Mouse (Mus musculus) embryonic facial prominence, embryonic 13.5 days (tissue): ENCODE measurements around the gene Tfip11. TPM values are rescaled to one million over a fixed set of nuclear protein-coding genes. Genes with fewer than 3 reads are reported as not detected.

Experiments
- ATAC-seq: fragments of 200-750 bp; cut with Nextera tagmentation; 2 replicates; pipeline ENCODE4 v1.8.0; 2017; ENCODE audit warnings: low read depth; ENCODE audit not compliant: insufficient number of reproducible peaks, insufficient read depth, low FRiP score, low TSS enrichment
- H3K27ac ChIP-seq: fragments of 300-500 bp; sonication (generic); 2 replicates; pipeline ENCODE4 v1.5.1; 2015; ENCODE audit warnings: moderate library complexity, mild to moderate bottlenecking, inconsistent platforms
- H3K27me3 ChIP-seq: fragments of 300-500 bp; sonication (generic); 2 replicates; pipeline ENCODE4 v1.6.1; 2015; ENCODE audit warnings: mild to moderate bottlenecking, inconsistent platforms
- H3K36me3 ChIP-seq: fragments of 300-500 bp; sonication (generic); 2 replicates; pipeline ENCODE4 v1.6.1; 2015; ENCODE audit warnings: mild to moderate bottlenecking, inconsistent platforms
- H3K4me1 ChIP-seq: fragments of 300-500 bp; sonication (generic); 2 replicates; pipeline ENCODE4 v1.6.1; 2015; ENCODE audit warnings: inconsistent platforms
- H3K4me2 ChIP-seq: fragments of 300-500 bp; sonication (generic); 2 replicates; pipeline ENCODE4 v1.6.1; 2015; ENCODE audit warnings: moderate library complexity, mild to moderate bottlenecking, inconsistent platforms
- H3K4me3 ChIP-seq: fragments of 300-500 bp; sonication (generic); 2 replicates; pipeline ENCODE4 v1.5.1; 2015; ENCODE audit warnings: mild to moderate bottlenecking, inconsistent platforms
- H3K9ac ChIP-seq: fragments of 300-500 bp; sonication (generic); 2 replicates; pipeline ENCODE4 v1.6.1; 2015; ENCODE audit warnings: mild to moderate bottlenecking, inconsistent platforms
- H3K9me3 ChIP-seq: fragments of 300-500 bp; sonication (generic); 2 replicates; pipeline ENCODE4 v1.6.1; 2016; ENCODE audit warnings: inconsistent platforms
- WGBS: fragments of 180-500 bp; shearing (Covaris S2); methylation state at CpG from one replicate; pipeline ENCODE4 v1.1.7; 2015; ENCODE audit warnings: mixed read lengths; 5-methylcytosine and 5-hydroxymethylcytosine counted together
- polyA plus RNA-seq: library from polyadenylated mRNA; unstranded; fragments of >200 nt; fragmentation: Nextera tagmentation; extraction: Ambion mirVana; gene quantifications from 2 replicates; pipeline ENCODE4 v1.2.1, GENCODE M21; 2015

Tfip11 gene
- polyA plus RNA-seq, 1 experiment from 2014 or later, result 31.8 TPM

- Histone ChIP-seq H3K4me3 (no peak overlapping the region), H3K9ac (peak overlapping the region; percentile 49), H3K27me3 (no peaks in the 10 kb centered on the region), H3K4me2 (no peak overlapping the region), H3K4me1 (peaks cover 38% of the 10 kb centered on the region), H3K9me3 (no peaks in the 10 kb centered on the region), H3K36me3 (peaks cover 59% of the 10 kb centered on the region), H3K27ac (no peak overlapping the region)
- ATAC-seq, result no peak
- 86% methylated on average over 16 of the region's 16 CpGs for WGBS
Observed at GRCm38 (mm10) chr5:112346211-112346965, 20.2 kb downstream of the Tfip11 start.

- no peaks in the 10 kb centered on the region for H3K27me3 ChIP-seq
- WGBS, result 94% methylated on average over 8 of the region's 8 CpGs
- H3K36me3 ChIP-seq, result peaks cover 83% of the 10 kb centered on the region
- H3K4me3 ChIP-seq, result no peak overlapping the region
- H3K4me2 ChIP-seq, result no peak overlapping the region
- peaks cover 18% of the 10 kb centered on the region for H3K4me1 ChIP-seq
- no peak overlapping the region for H3K9ac ChIP-seq
- H3K27ac ChIP-seq, result no peak overlapping the region
- H3K9me3 ChIP-seq, result no peaks in the 10 kb centered on the region
- no peak; the same call in 1 of the 2 replicates for ATAC-seq
Observed at GRCm38 (mm10) chr5:112349169-112349568, 23.0 kb downstream of the Tfip11 start.

- Histone ChIP-seq H3K36me3 (peaks cover 82% of the 10 kb centered on the region), H3K9ac (no peak overlapping the region), H3K4me3 (no peak overlapping the region), H3K4me1 (no peaks in the 10 kb centered on the region), H3K27ac (no peak overlapping the region), H3K27me3 (no peaks in the 10 kb centered on the region), H3K9me3 (no peaks in the 10 kb centered on the region), H3K4me2 (no peak overlapping the region)
- ATAC-seq, result no peak
- WGBS, result 86% methylated on average over 6 of the region's 6 CpGs
Observed at GRCm38 (mm10) chr5:112355493-112355892, 29.3 kb downstream of the Tfip11 start.

GRCm38 (mm10) chr5:112355910-112356309, 29.8 kb downstream of the Tfip11 start, which contains the start of gene Gm6583:
Gene Gm6583 (minus strand): TSS chr5:112356033.
- peak; percentile 49; the same call in 1 of the 2 replicates for ATAC-seq
- no peaks in the 10 kb centered on the region for H3K4me1 ChIP-seq
- H3K4me2 ChIP-seq, result no peak within 1 kb of the TSS
- H3K27ac ChIP-seq, result no peak within 1 kb of the TSS
- WGBS, result 57% methylated on average over 13 of the region's 13 CpGs
- no peak within 1 kb of the TSS for H3K9ac ChIP-seq
- no peaks in the 10 kb centered on the region for H3K9me3 ChIP-seq
- peaks cover 78% of the 10 kb centered on the region for H3K36me3 ChIP-seq
- no peaks in the 10 kb centered on the region for H3K27me3 ChIP-seq
- H3K4me3 ChIP-seq, result no peak within 1 kb of the TSS

GRCm38 (mm10) chr5:112356322-112356721, 30.2 kb downstream of the Tfip11 start:
- Histone ChIP-seq H3K27me3 (no peaks in the 10 kb centered on the region), H3K4me2 (no peak overlapping the region), H3K9me3 (no peaks in the 10 kb centered on the region), H3K4me1 (no peaks in the 10 kb centered on the region), H3K36me3 (peaks cover 75% of the 10 kb centered on the region), H3K4me3 (no peak overlapping the region), H3K9ac (no peak overlapping the region), H3K27ac (no peak overlapping the region)
- WGBS, result 90% methylated on average over 9 of the region's 9 CpGs
- 0 out of 2 replicates have a peak, but pooled peaks have one; percentile 23 for ATAC-seq

- WGBS, result 92% methylated on average over 4 of the region's 4 CpGs
- no peak overlapping the region for H3K4me3 ChIP-seq
- no peak overlapping the region for H3K27ac ChIP-seq
- no peaks in the 10 kb centered on the region for H3K9me3 ChIP-seq
- H3K9ac ChIP-seq, result no peak overlapping the region
- H3K27me3 ChIP-seq, result no peaks in the 10 kb centered on the region
- peaks cover 74% of the 10 kb centered on the region for H3K36me3 ChIP-seq
- no peak overlapping the region for H3K4me2 ChIP-seq
- no peaks in the 10 kb centered on the region for H3K4me1 ChIP-seq
- ATAC-seq, result no peak
Observed at GRCm38 (mm10) chr5:112359520-112359919, 33.4 kb downstream of the Tfip11 start.

- WGBS, result 93% methylated on average over 3 of the region's 3 CpGs
- Histone ChIP-seq H3K9ac (no peak overlapping the region), H3K4me1 (no peaks in the 10 kb centered on the region), H3K27me3 (no peaks in the 10 kb centered on the region), H3K4me3 (no peak overlapping the region), H3K9me3 (no peaks in the 10 kb centered on the region), H3K4me2 (no peak overlapping the region), H3K27ac (no peak overlapping the region), H3K36me3 (peaks cover 74% of the 10 kb centered on the region)
- ATAC-seq, result no peak
Observed at GRCm38 (mm10) chr5:112360077-112360476, 33.9 kb downstream of the Tfip11 start.

GRCm38 (mm10) chr5:112364184-112364797, 38.1 kb downstream of the Tfip11 start:
- 57% methylated on average over 10 of the region's 10 CpGs for WGBS
- ATAC-seq, result no peak
- Histone ChIP-seq H3K4me2 (no peak overlapping the region), H3K9ac (no peak overlapping the region), H3K4me3 (no peak overlapping the region), H3K27me3 (no peaks in the 10 kb centered on the region), H3K4me1 (no peaks in the 10 kb centered on the region), H3K27ac (no peak overlapping the region), H3K9me3 (no peaks in the 10 kb centered on the region), H3K36me3 (peaks cover 71% of the 10 kb centered on the region)

- 90% methylated on average over 6 of the region's 6 CpGs for WGBS
- no peaks in the 10 kb centered on the region for H3K27me3 ChIP-seq
- H3K36me3 ChIP-seq, result peaks cover 92% of the 10 kb centered on the region
- no peaks in the 10 kb centered on the region for H3K9me3 ChIP-seq
- no peak overlapping the region for H3K4me2 ChIP-seq
- H3K9ac ChIP-seq, result no peak overlapping the region
- H3K4me3 ChIP-seq, result no peak overlapping the region
- no peak for ATAC-seq
- H3K27ac ChIP-seq, result no peak overlapping the region
- no peaks in the 10 kb centered on the region for H3K4me1 ChIP-seq
Observed at GRCm38 (mm10) chr5:112366879-112367278, 40.7 kb downstream of the Tfip11 start.

- Histone ChIP-seq H3K9ac (no peak overlapping the region), H3K4me2 (no peak overlapping the region), H3K9me3 (no peaks in the 10 kb centered on the region), H3K36me3 (peaks cover 92% of the 10 kb centered on the region), H3K27ac (no peak overlapping the region), H3K4me1 (no peaks in the 10 kb centered on the region), H3K4me3 (no peak overlapping the region), H3K27me3 (no peaks in the 10 kb centered on the region)
- no peak for ATAC-seq
- 86% methylated on average over 4 of the region's 4 CpGs for WGBS
Observed at GRCm38 (mm10) chr5:112367338-112367737, 41.2 kb downstream of the Tfip11 start.

- no peak for ATAC-seq
- WGBS, result 89% methylated on average over 12 of the region's 12 CpGs
- no peaks in the 10 kb centered on the region for H3K27me3 ChIP-seq
- H3K27ac ChIP-seq, result no peak overlapping the region; the same call in 1 of the 2 replicates
- H3K4me1 ChIP-seq, result no peaks in the 10 kb centered on the region
- no peak overlapping the region for H3K4me2 ChIP-seq
- no peak overlapping the region for H3K4me3 ChIP-seq
- H3K36me3 ChIP-seq, result peaks cover 93% of the 10 kb centered on the region
- H3K9ac ChIP-seq, result no peak overlapping the region
- no peaks in the 10 kb centered on the region for H3K9me3 ChIP-seq
Observed at GRCm38 (mm10) chr5:112367929-112368328, 41.8 kb downstream of the Tfip11 start.

- WGBS, result 93% methylated on average over 10 of the region's 10 CpGs
- no peak for ATAC-seq
- H3K9me3 ChIP-seq, result no peaks in the 10 kb centered on the region
- H3K4me1 ChIP-seq, result no peaks in the 10 kb centered on the region
- peaks cover 93% of the 10 kb centered on the region for H3K36me3 ChIP-seq
- H3K27me3 ChIP-seq, result no peaks in the 10 kb centered on the region
- no peak overlapping the region for H3K27ac ChIP-seq
- no peak overlapping the region for H3K4me3 ChIP-seq
- H3K9ac ChIP-seq, result no peak overlapping the region
- no peak overlapping the region for H3K4me2 ChIP-seq
Observed at GRCm38 (mm10) chr5:112368666-112369065, 42.5 kb downstream of the Tfip11 start.
